Mouse (Mus musculus): ENCODE measurements around the gene Slc10a1. TPM values are rescaled to one million over a fixed set of nuclear protein-coding genes. Genes with fewer than 3 reads are reported as not detected.

Slc10a1 gene
- 0.23 and 0.30 TPM in 2 replicates for polyA plus RNA-seq (2015; fragmentation: Nextera tagmentation; extraction: Ambion mirVana)

GRCm38 (mm10) chr12:80968605-80969004, at the start of gene Slc10a1:
Gene Slc10a1 (minus strand): TSS chr12:80968705.

GRCm38 (mm10) chr12:80945334-80945995, 23.0 kb downstream of the Slc10a1 start, which contains the start of gene Srsf5:
Gene Srsf5 (plus strand): TSS chr12:80945504.

Other genes starting within 250 kb of the Slc10a1 start
- gene Ccdc177, start 208.0 kb downstream of the Slc10a1 start, polyA plus RNA-seq (2015; fragmentation: Nextera tagmentation; extraction: Ambion mirVana): 1.8 and 2.0 TPM in 2 replicates
- 7.9 and 8.4 TPM in 2 replicates for gene Susd6, start 178.2 kb downstream of the Slc10a1 start, polyA plus RNA-seq (2015; fragmentation: Nextera tagmentation; extraction: Ambion mirVana)
- 313 and 318 TPM in 2 replicates for gene Srsf5, start 23.2 kb downstream of the Slc10a1 start, polyA plus RNA-seq (2015; fragmentation: Nextera tagmentation; extraction: Ambion mirVana)
- 15.7 and 16.1 TPM in 2 replicates for gene Smoc1, start 58.1 kb upstream of the Slc10a1 start, polyA plus RNA-seq (2015; fragmentation: Nextera tagmentation; extraction: Ambion mirVana)

Measured in neural tube, postnatal 0 days (tissue).